Mouse (Mus musculus) CH12.LX (cell line): ENCODE measurements around the gene Birc2.

ENCODE experiments used
- CTCF ChIP-seq, 2 experiments: IDR thresholded peaks in 1 of 2; conservative IDR thresholded peaks in 1 of 2; 2 replicates each; pipeline ENCODE4 v1.5.1; 2011 to 2012; ENCODE audit warnings: low read depth in 2 of 2, low read length in 2 of 2, improper control_type of control experiment in 1 of 2, inconsistent platforms in 1 of 2, mild to moderate bottlenecking in 1 of 2, moderate library complexity in 1 of 2
- EP300 ChIP-seq: IDR thresholded peaks from 2 replicates; pipeline ENCODE4 v1.6.1; 2011; ENCODE audit warnings: low read length, improper control_type of control experiment
- MAX ChIP-seq: IDR thresholded peaks from 2 replicates; pipeline ENCODE4 v1.6.1; 2011; ENCODE audit warnings: low read length, improper control_type of control experiment
- MAZ ChIP-seq: IDR thresholded peaks from 2 replicates; pipeline ENCODE4 v1.6.1; 2012; ENCODE audit warnings: low read depth, mild to moderate bottlenecking, inconsistent platforms, low read length, improper control_type of control experiment, moderate library complexity
- MYC ChIP-seq: IDR thresholded peaks from 2 replicates; pipeline ENCODE4 v1.6.1; 2011; ENCODE audit warnings: low read depth, mild to moderate bottlenecking, improper control_type of control experiment, low read length
- POLR2A ChIP-seq: IDR thresholded peaks from 2 replicates; pipeline ENCODE4 v1.6.1; 2011; ENCODE audit warnings: low read depth, mild to moderate bottlenecking, improper control_type of control experiment, low read length
- RCOR1 ChIP-seq: conservative IDR thresholded peaks from 2 replicates; pipeline ENCODE4 v1.6.1; 2012; ENCODE audit warnings: low read depth, mild to moderate bottlenecking, inconsistent platforms, low read length, improper control_type of control experiment
- SMC3 ChIP-seq: IDR thresholded peaks from 2 replicates; pipeline ENCODE4 v1.6.1; 2011; ENCODE audit warnings: low read depth, low read length, improper control_type of control experiment
- ZC3H11A ChIP-seq: IDR thresholded peaks from 2 replicates; pipeline ENCODE4 v1.6.1; 2012; ENCODE audit warnings: low read depth, mild to moderate bottlenecking, inconsistent platforms, low read length, improper control_type of control experiment

DNA sequence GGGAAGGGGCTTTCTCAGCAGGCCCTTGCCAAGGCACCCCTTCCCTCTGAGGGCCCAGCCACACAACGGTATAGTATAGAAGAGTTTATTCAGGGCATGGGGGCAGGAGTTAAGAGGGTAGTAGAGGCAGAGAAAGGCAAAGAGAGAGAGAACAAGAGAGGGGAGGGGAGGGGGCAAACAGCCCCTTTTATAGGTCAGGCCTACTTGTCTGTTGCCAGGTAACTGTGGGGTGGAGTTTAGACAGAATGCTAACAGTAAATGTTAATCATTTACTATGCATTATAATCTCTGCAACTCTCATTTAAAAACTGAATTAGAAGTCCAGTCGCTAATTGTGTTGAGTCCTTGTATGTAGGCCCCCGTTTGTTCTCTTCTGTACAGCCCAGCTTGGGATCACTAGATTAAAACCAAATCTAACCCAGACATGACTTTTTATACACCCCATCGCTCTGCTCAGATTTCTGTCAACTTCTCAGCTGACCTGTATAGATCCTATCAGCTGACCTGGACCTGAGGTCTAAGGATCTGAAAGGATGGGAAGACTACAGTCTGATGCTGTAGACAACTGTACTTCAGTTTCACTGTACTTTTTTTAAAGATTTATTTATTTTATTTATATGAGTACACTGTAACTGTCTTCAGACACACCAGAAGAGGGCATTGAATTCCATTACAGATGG is 8.5 kb upstream of the Birc2 start:
- TF ChIP-seq CTCF (conservative IDR thresholded peaks at IDR 0.05 in 1 of 2, IDR thresholded peaks at IDR 0.05 in 1 of 2; ENCODE audit: low read depth in 2 of 2, low read length in 2 of 2) (no peak), EP300 (no peak), RCOR1 (no peak), ZC3H11A (no peak), MAZ (no peak), SMC3 (no peak), POLR2A (no peak), MAX (no peak), MYC (no peak)
